Mouse (Mus musculus) right cerebral cortex, adult 18-20 months (tissue): ENCODE data around the gene Pdcd6.

ENCODE experiments used
- DNase-seq: peaks from one replicate; pipeline ENCODE4 v3.0.0; 2022; ENCODE audit warnings: mixed read lengths

Gene Pdcd6

GRCm38 (mm10) chr13:74275726-74276125, 41.7 kb downstream of the Pdcd6 start:
- DNase-seq = no peak

- DNase-seq = peak; percentile 30
Observed at GRCm38 (mm10) chr13:74260231-74260992, 57.0 kb downstream of the Pdcd6 start.

- peak; percentile 51 for DNase-seq
Observed at GRCm38 (mm10) chr13:74259460-74260230, 57.7 kb downstream of the Pdcd6 start.
